Mouse (Mus musculus): ENCODE data around the gene Prcc. TPM values are rescaled to one million over a fixed set of nuclear protein-coding genes. Genes with fewer than 3 reads are reported as not detected.

The Prcc gene
- polyA plus RNA-seq, 1 experiment from 2014 or later, result 7.5 TPM

DNA sequence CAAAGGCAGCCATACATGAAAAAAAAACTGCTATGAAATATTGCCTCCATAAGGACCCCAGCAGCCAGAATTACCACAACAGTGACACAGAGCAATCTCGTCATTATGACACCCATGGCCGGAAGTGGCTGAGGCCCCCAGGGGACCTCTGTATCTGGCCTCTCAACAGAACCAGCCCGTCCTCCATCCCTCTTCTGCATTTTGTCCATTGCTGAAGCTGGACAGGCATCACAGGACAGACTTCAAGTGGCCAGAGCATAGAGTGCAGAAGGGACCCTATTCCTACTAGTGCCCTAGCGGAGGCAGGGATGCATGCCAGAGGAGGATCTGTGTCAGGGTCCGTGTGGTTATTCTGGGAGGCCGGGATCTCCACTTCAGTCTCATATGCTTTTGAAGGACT is 69.2 kb downstream of the Prcc start:
- no peak for ATAC-seq (ENCODE audit: insufficient read depth, low FRiP score)
- Histone ChIP-seq H3K36me3 (ENCODE audit: control insufficient read depth, insufficient read depth, low read length) (no peaks in the 10 kb centered on the region), H3K4me1 (ENCODE audit: control insufficient read depth, insufficient read depth, low read length) (no peaks in the 10 kb centered on the region), H3K9me3 (replicated peaks; ENCODE audit: control insufficient read depth, low read length) (no peaks in the 10 kb centered on the region), H3K4me2 (ENCODE audit: low read depth, low read length) (no peak overlapping the region), H3K4me3 (replicated peaks; ENCODE audit: low read length) (no peak overlapping the region), H3K27me3 (ENCODE audit: control insufficient read depth, insufficient read depth, low read length) (peaks cover 7% of the 10 kb centered on the region; the same call in 1 of the 2 replicates), H3K27ac (ENCODE audit: low read length) (no peak overlapping the region), H3K9ac (ENCODE audit: low read length) (no peak overlapping the region)
- WGBS, result 56% methylated on average over 6 of the region's 6 CpGs

GRCm38 (mm10) chr3:87812873-87813272 is 72.5 kb downstream of the Prcc start:
- H3K9me3 ChIP-seq (replicated peaks; ENCODE audit: control insufficient read depth, low read length), result no peaks in the 10 kb centered on the region
- no peak overlapping the region for H3K27ac ChIP-seq (ENCODE audit: low read length)
- 48% methylated on average over 10 of the region's 10 CpGs for WGBS
- no peak overlapping the region for H3K4me3 ChIP-seq (replicated peaks; ENCODE audit: low read length)
- no peak overlapping the region for H3K4me2 ChIP-seq (ENCODE audit: low read depth, low read length)
- H3K36me3 ChIP-seq (ENCODE audit: control insufficient read depth, insufficient read depth, low read length), result no peaks in the 10 kb centered on the region
- no peak for ATAC-seq (ENCODE audit: insufficient read depth, low FRiP score)
- no peak overlapping the region for H3K9ac ChIP-seq (ENCODE audit: low read length)
- H3K27me3 ChIP-seq (ENCODE audit: control insufficient read depth, insufficient read depth, low read length), result peaks cover 39% of the 10 kb centered on the region
- peaks cover 7% of the 10 kb centered on the region for H3K4me1 ChIP-seq (ENCODE audit: control insufficient read depth, insufficient read depth, low read length)

GRCm38 (mm10) chr3:87812413-87812812 is 73.0 kb downstream of the Prcc start:
- no peak overlapping the region for H3K4me3 ChIP-seq (replicated peaks; ENCODE audit: low read length)
- no peak overlapping the region for H3K4me2 ChIP-seq (ENCODE audit: low read depth, low read length)
- H3K4me1 ChIP-seq (ENCODE audit: control insufficient read depth, insufficient read depth, low read length), result peaks cover 7% of the 10 kb centered on the region
- H3K27ac ChIP-seq (ENCODE audit: low read length), result no peak overlapping the region
- H3K9me3 ChIP-seq (replicated peaks; ENCODE audit: control insufficient read depth, low read length), result no peaks in the 10 kb centered on the region
- WGBS, result 76% methylated on average over 4 of the region's 4 CpGs
- no peaks in the 10 kb centered on the region for H3K36me3 ChIP-seq (ENCODE audit: control insufficient read depth, insufficient read depth, low read length)
- H3K27me3 ChIP-seq (ENCODE audit: control insufficient read depth, insufficient read depth, low read length), result peaks cover 39% of the 10 kb centered on the region
- no peak overlapping the region for H3K9ac ChIP-seq (ENCODE audit: low read length)
- ATAC-seq (ENCODE audit: insufficient read depth, low FRiP score), result no peak

GRCm38 (mm10) chr3:87811297-87811696 is 74.1 kb downstream of the Prcc start:
- Histone ChIP-seq H3K4me2 (ENCODE audit: low read depth, low read length) (no peak overlapping the region), H3K4me1 (ENCODE audit: control insufficient read depth, insufficient read depth, low read length) (peaks cover 7% of the 10 kb centered on the region), H3K9me3 (replicated peaks; ENCODE audit: control insufficient read depth, low read length) (no peaks in the 10 kb centered on the region), H3K36me3 (ENCODE audit: control insufficient read depth, insufficient read depth, low read length) (no peaks in the 10 kb centered on the region), H3K4me3 (replicated peaks; ENCODE audit: low read length) (no peak overlapping the region), H3K27ac (ENCODE audit: low read length) (no peak overlapping the region), H3K27me3 (ENCODE audit: control insufficient read depth, insufficient read depth, low read length) (peaks cover 39% of the 10 kb centered on the region), H3K9ac (ENCODE audit: low read length) (no peak overlapping the region)
- no peak for ATAC-seq (ENCODE audit: insufficient read depth, low FRiP score)
- WGBS, result 70% methylated on average over 8 of the region's 8 CpGs

DNA sequence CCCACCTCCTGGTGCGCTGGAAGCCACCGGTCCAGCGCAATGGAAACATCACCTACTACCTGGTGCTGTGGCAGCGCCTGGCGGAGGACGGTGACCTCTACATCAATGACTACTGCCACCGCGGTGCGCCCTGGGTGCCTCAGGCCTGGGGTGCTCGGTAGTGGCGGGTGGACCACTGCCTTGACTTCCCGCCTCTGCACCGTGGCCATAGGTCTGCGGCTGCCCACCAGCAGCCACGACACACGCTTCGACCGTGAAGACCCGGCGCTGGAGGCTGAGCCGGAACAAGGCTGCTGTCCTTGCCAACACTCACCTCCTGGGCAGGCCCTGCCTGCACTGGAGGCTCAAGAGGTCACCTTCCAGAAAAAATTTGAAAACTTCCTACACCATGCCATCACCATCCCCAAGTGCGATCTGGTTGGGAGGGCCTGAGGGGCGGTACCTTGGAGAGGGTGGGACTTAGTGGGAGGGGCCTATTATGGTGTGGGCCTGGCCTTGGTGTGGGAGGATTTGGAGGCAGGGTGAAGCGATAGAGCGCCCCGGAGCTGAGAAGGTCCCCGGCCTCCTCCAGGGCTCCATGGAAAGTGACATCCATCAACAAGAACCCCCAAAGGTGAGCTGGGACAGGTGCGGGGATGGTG is 76.0 kb downstream of the Prcc start:
- peak; percentile 51; the same call in 1 of the 2 replicates for ATAC-seq (ENCODE audit: insufficient read depth, low FRiP score)
- Histone ChIP-seq H3K27ac (ENCODE audit: low read length) (no peak overlapping the region), H3K4me2 (ENCODE audit: low read depth, low read length) (peak overlapping the region; percentile 39), H3K9ac (ENCODE audit: low read length) (no peak overlapping the region; the same call in 1 of the 2 replicates), H3K27me3 (ENCODE audit: control insufficient read depth, insufficient read depth, low read length) (peaks cover 52% of the 10 kb centered on the region), H3K4me1 (ENCODE audit: control insufficient read depth, insufficient read depth, low read length) (peaks cover 7% of the 10 kb centered on the region), H3K36me3 (ENCODE audit: control insufficient read depth, insufficient read depth, low read length) (no peaks in the 10 kb centered on the region), H3K4me3 (replicated peaks; ENCODE audit: low read length) (peak overlapping the region; percentile 26), H3K9me3 (replicated peaks; ENCODE audit: control insufficient read depth, low read length) (no peaks in the 10 kb centered on the region)
- 6% methylated on average over 28 of the region's 28 CpGs for WGBS

Other genes with a start within 250 kb of the Prcc start
- 0.63 and 1.0 TPM in 2 replicates for gene Lrrc71, start 137.0 kb downstream of the Prcc start, polyA plus RNA-seq (2015; fragmentation: Nextera tagmentation; extraction: Ambion mirVana)
- 1.4 and 2.0 TPM in 2 replicates for gene Ntrk1, start 90.4 kb downstream of the Prcc start, polyA plus RNA-seq (2015; fragmentation: Nextera tagmentation; extraction: Ambion mirVana)
- gene Insrr, start 88.7 kb downstream of the Prcc start, polyA plus RNA-seq (2015; fragmentation: Nextera tagmentation; extraction: Ambion mirVana), result 0.41 and 0.50 TPM in 2 replicates
- gene Pear1, start 61.3 kb downstream of the Prcc start, polyA plus RNA-seq (2015; fragmentation: Nextera tagmentation; extraction: Ambion mirVana), result 22.6 and 25.5 TPM in 2 replicates
- 0.16 and 0.26 TPM in 2 replicates for gene Sh2d2a, start 38.9 kb downstream of the Prcc start, polyA plus RNA-seq (2015; fragmentation: Nextera tagmentation; extraction: Ambion mirVana)
- gene Hdgf, start 20.7 kb upstream of the Prcc start, polyA plus RNA-seq (2015; fragmentation: Nextera tagmentation; extraction: Ambion mirVana), result 82.1 and 83.1 TPM in 2 replicates
- gene Mrpl24, start 33.9 kb upstream of the Prcc start, polyA plus RNA-seq (2015; fragmentation: Nextera tagmentation; extraction: Ambion mirVana), result 66.2 and 77.2 TPM in 2 replicates
- gene Isg20l2, start 44.7 kb upstream of the Prcc start, polyA plus RNA-seq (2015; fragmentation: Nextera tagmentation; extraction: Ambion mirVana), result 40.8 and 41.5 TPM in 2 replicates
- gene Rrnad1, start 45.1 kb upstream of the Prcc start, polyA plus RNA-seq (2015; fragmentation: Nextera tagmentation; extraction: Ambion mirVana), result 19.8 and 20.3 TPM in 2 replicates
- 29.4 and 43.3 TPM in 2 replicates for gene Crabp2, start 63.1 kb upstream of the Prcc start, polyA plus RNA-seq (2015; fragmentation: Nextera tagmentation; extraction: Ambion mirVana)
- 7.7 and 10.2 TPM in 2 replicates for gene Nes, start 85.5 kb upstream of the Prcc start, polyA plus RNA-seq (2015; fragmentation: Nextera tagmentation; extraction: Ambion mirVana)
- 0.34 and 0.52 TPM in 2 replicates for gene Bcan, start 114.6 kb upstream of the Prcc start, polyA plus RNA-seq (2015; fragmentation: Nextera tagmentation; extraction: Ambion mirVana)
- 0.18 TPM in 1 of 2 replicates, not detected in the other for gene Hapln2, start 142.0 kb upstream of the Prcc start, polyA plus RNA-seq (2015; fragmentation: Nextera tagmentation; extraction: Ambion mirVana)
- gene Gpatch4, start 157.5 kb upstream of the Prcc start, polyA plus RNA-seq (2015; fragmentation: Nextera tagmentation; extraction: Ambion mirVana), result 29.7 and 30.1 TPM in 2 replicates
- gene Naxe, start 172.9 kb upstream of the Prcc start, polyA plus RNA-seq (2015; fragmentation: Nextera tagmentation; extraction: Ambion mirVana), result 166 and 173 TPM in 2 replicates
- gene Ttc24, start 192.7 kb upstream of the Prcc start, polyA plus RNA-seq (2015; fragmentation: Nextera tagmentation; extraction: Ambion mirVana), result not detected in 2 replicates
- 17.1 and 22.0 TPM in 2 replicates for gene Iqgap3, start 196.4 kb upstream of the Prcc start, polyA plus RNA-seq (2015; fragmentation: Nextera tagmentation; extraction: Ambion mirVana)